Mouse (Mus musculus) stomach, postnatal 0 days (tissue): ENCODE data around the gene Iqcn.
A peak's percentile ranks its signal among the peaks of the same experiment; 100 is the strongest.

ENCODE experiments used
- CTCF ChIP-seq: IDR thresholded peaks from 2 replicates; pipeline ENCODE4 v1.5.1; 2016; ENCODE audit warnings: antibody characterized with exemption, low read depth, mild to moderate bottlenecking, moderate library complexity
- EP300 ChIP-seq: optimal IDR thresholded peaks from 2 replicates; pipeline ENCODE3; 2016; ENCODE audit warnings: antibody characterized with exemption

GRCm38 (mm10) chr8:70672325-70673078 lies 30.8 kb upstream of the Iqcn start:
- TF ChIP-seq CTCF (peak; percentile 37), EP300 (no peak)
